Mouse (Mus musculus) mouse embryonic stem cell (cell line): ENCODE measurements around the gene Olfr1508.
"Not testable (repeated sequence)": the region's sequence is repeated elsewhere in the genome, so short reads cannot be mapped to it uniquely, and the experiment has no call there.

Source experiments
- in situ Hi-C, 2 experiments: fragments of 300-500 bp; cut with MboI; formaldehyde crosslinking; loops; 1 replicate in 1 of 2; 3 replicates in 1 of 2; pipeline ENCODE4 v1.14.3; 2019 to 2020; ENCODE audit warnings: low sequenced_read_pairs in 2 of 2, low pct_unique_long_range_greater_than_20kb in 1 of 2, mixed read lengths in 1 of 2; ENCODE audit not compliant: unreplicated experiment in 1 of 2

The Olfr1508 gene

DNA sequence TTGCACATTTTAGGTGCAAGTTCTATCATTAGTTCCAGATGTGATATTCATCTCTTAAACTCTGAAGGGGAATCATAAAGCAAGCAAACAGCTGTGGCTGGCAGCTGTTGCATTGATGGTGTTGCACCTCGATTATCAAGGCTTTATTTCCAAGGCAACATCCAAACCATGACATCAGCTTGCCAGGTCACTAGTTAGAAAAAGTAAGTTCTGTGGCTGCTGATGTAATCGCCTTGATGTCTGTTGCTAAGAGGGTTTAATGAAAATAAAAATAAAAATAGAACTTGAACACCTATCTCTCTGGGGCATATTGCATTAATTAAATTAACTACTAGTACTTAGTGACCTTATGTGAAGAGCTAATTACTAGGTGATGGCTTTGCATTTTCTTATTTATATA, at the start of gene Olfr1508:
TSS of gene Olfr1508 (minus strand) at position 101 of the 400 bp plus-strand sequence.
- in situ Hi-C loops = loop anchor here in 1 of 2 experiments (10.0 kb wide), 1 partner anchor 63 kb away; no protein-coding TSS in a partner anchor

DNA sequence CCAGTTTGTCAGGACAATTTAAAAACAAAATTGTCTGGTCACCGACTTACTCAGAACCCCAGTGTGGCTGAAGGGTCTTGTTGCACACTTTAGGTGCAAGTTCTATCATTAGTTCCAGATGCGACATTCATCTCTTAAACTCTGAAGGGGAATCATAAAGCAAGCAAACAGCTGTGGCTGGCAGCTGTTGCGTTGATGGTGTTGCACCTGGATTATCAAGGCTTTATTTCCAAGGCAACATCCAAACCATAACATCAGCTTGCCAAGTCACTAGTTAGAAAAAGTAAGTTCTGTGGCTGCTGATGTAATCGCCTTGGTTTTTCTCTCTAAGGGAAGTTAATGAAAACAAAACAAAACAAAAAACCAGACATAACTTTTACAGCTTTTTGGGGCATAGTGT, 28.2 kb upstream of the Olfr1508 start, which contains the start of gene Olfr1507:
TSS of gene Olfr1507 (minus strand) at position 234 of the 400 bp plus-strand sequence.
- in situ Hi-C loops = no loop called here

DNA sequence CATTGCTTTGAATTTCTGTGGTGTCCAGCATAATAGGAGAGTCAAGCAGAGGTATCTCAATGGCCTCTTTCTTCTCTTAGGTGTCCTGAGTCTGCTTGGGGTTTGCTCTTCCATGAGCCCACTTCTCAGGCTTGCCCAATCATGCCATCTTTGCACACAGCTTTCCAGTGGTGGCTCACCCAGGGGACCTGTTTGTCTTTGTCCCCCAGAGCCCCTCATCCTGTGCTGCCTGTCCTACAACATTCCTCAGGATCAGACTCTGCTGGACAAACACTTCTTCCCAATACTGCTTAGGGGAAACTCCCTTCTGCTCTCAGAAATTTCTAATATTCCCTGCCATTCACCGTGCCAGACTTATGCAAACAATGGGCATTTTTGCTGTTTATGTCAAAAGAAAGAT, 1.6 kb downstream of the Olfr1508 start:
- in situ Hi-C loops = loop anchor here in 1 of 2 experiments (10.0 kb wide), 1 partner anchor 61 kb away; no protein-coding TSS in a partner anchor

DNA sequence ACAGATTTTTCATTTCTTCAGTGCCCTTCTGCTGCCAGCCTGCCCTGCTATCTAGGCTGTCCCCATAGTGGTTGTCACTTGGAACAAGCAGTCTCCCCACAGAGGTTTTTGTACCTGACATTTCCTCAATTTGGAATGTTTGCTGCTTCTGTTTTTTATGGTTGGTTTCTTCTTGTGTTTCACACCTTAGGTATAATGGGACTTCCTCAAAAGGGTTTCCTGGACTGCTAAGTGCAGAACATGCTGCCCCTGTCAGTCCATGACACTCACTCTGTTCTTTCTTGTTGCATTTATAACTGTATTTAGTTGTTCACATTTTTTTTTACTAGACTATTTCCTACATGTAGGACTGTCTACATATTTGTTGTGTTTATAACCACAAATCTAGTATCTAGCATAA, 5.4 kb downstream of the Olfr1508 start:
- in situ Hi-C loops = loop anchor here in 1 of 2 experiments (10.0 kb wide), 1 partner anchor 57 kb away; no protein-coding TSS in a partner anchor

DNA sequence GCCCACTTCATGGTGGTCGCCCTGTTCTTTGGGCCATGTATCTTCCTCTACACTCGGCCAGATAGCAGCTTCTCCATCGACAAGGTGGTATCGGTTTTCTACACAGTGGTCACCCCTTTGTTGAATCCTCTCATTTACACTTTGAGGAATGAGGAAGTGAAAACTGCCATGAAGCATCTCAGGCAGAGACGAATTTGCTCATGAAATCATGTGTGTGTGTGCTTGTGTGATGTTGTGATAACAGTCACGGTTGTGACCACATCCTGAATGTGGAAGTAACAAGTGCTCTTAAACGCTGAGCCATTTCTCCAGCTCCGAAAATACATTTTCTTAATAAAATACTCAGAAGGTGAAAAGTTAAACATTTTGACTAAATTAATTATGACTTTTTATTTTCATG, 16.2 kb downstream of the Olfr1508 start:
- in situ Hi-C loops = no loop called here

DNA sequence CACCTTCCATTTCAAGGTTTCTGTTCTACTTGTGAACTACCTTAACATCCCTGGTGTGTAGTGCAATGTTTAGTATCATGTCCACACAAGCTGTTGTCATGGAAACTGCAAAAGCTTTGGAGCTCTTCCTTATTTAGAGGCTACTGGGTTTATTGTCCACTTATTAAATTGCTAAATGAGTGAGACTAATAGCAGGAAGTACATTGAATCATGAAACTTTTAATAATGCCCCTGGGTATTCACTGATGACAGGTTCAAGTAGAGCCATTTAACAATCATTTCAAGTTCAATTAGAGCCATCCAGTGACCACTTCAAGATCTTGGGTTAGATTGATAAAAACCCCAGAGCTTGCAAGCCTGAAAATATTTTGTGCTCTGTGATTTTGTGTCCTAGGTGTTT, 24.6 kb downstream of the Olfr1508 start, which contains the start of gene Olfr1509:
TSS of gene Olfr1509 (plus strand) at position 301 of the 400 bp plus-strand sequence.
- in situ Hi-C loops = no loop called here

DNA sequence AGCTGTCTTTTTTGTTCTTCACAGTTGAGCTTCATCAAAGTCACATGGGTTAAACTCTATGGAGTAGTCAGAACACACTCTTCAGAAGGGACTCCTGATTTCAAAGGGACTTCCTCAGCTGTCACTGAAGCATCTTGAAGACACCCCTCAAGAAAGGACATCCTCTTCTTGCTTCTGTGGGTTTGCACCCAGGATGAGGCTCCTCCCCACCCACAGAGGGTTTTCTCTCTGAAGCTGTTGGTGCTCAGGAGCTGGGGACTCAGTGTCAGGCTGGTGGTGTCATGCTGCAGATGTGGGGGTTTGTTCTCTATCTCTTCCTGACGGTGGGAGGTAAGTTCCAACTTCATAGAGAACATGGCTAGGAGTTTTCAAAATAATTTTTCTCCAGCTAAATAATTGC, 39.6 kb downstream of the Olfr1508 start:
- in situ Hi-C loops = no loop called here

DNA sequence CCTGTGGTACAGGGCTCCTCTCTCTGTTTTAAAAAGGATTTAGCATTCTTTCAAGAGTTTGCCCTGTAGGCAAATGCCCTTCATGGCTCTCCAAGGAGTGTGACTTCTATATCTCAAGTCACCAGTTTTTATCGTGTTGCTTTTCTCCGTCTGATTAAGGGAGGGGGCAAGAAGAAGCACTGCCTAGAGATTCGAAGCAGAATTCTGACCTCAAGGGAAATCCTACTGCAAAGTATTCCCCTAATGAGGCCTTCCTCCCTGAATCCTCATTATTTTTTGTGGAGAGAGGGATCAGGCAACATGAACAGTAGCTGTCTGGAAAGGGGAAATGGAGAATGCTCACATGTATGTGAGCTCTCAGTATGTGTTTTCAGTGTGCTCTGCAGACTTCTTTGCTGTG, 53.0 kb downstream of the Olfr1508 start, which contains the start of gene Olfr1510:
TSS of gene Olfr1510 (minus strand) at position 101 of the 400 bp plus-strand sequence.
- in situ Hi-C loops = no loop called here

DNA sequence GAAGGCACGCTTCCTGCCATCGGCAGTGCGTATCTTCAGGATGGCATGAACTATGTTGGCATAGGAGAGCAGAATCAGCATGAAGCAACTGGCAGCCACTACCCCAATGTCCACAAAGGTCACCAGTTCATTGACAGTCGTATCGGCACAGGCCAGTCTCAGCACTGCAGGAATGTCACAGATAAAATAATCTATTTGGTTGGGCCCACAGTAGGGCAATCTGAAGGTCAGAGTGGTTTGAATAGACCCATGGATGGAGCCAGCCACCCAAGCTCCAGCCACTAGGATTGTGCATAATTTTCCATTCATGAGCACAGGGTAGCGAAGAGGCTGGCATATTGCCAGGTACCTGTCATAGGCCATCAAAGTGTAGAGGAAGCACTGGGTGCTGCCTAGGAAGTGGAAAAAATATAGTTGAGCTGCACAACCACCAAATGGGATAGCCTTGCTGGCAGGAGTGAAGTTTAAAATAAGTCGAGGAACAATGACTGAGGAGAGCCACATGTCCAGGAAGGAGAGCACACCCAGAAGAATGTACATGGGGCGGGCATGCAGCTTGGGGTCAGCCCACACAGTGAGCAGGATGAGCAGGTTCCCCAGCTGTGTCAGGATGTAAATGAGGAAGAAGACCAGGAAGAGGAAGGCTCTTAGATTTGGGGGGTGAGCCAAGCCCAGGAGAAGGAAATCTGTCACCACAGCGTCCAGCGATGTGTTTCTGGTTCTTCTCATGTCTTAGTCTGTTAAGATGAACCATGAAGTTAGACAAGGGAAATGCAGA, 57.0 kb downstream of the Olfr1508 start:
- in situ Hi-C loops = not testable (repeated sequence)
